Mouse (Mus musculus) bone marrow, adult 2 months (tissue): ENCODE data around the gene Fancc.

Experiments
- CTCF ChIP-seq: fragments of 200-500 bp; IDR thresholded peaks from 2 replicates; pipeline ENCODE4 v1.5.1; 2011; ENCODE audit warnings: low read length, control low read depth; ENCODE audit not compliant: control insufficient read depth, insufficient read depth
- POLR2A ChIP-seq: fragments of 200-500 bp; IDR thresholded peaks from 2 replicates; pipeline ENCODE4 v1.6.1; 2011; ENCODE audit warnings: low read depth, mild to moderate bottlenecking, control low read depth, low read length, borderline replicate concordance; ENCODE audit not compliant: control insufficient read depth

GRCm38 (mm10) chr13:63319814-63320213, 177.3 kb downstream of the Fancc start:
- TF ChIP-seq CTCF (no peak), POLR2A (no peak)
